Mouse (Mus musculus): ENCODE data around the gene Rpgrip1. TPM values are rescaled to one million over a fixed set of nuclear protein-coding genes. Genes with fewer than 3 reads are reported as not detected.

Rpgrip1 gene
- polyA plus RNA-seq, 1 experiment from 2014 or later = 59.1 TPM

Other genes with a start within 250 kb of the Rpgrip1 start
- 33.5 and 40.4 TPM in 2 replicates for gene Mettl17, start 225.9 kb upstream of the Rpgrip1 start, polyA plus RNA-seq (2015; fragmentation: Nextera tagmentation; extraction: Ambion mirVana)
- gene Slc39a2, start 217.8 kb upstream of the Rpgrip1 start, polyA plus RNA-seq (2015; fragmentation: Nextera tagmentation; extraction: Ambion mirVana) = 0.25 and 0.43 TPM in 2 replicates
- gene Ndrg2, start 196.5 kb upstream of the Rpgrip1 start, polyA plus RNA-seq (2015; fragmentation: Nextera tagmentation; extraction: Ambion mirVana) = 93.3 and 109 TPM in 2 replicates
- not detected in 2 replicates for gene Tppp2, start 192.3 kb upstream of the Rpgrip1 start, polyA plus RNA-seq (2015; fragmentation: Nextera tagmentation; extraction: Ambion mirVana)
- not detected in 2 replicates for gene Rnase13, start 187.9 kb upstream of the Rpgrip1 start, polyA plus RNA-seq (2015; fragmentation: Nextera tagmentation; extraction: Ambion mirVana)
- 95.0 and 98.4 TPM in 2 replicates for gene Arhgef40, start 126.0 kb upstream of the Rpgrip1 start, polyA plus RNA-seq (2015; fragmentation: Nextera tagmentation; extraction: Ambion mirVana)
- 0.21 and 0.34 TPM in 2 replicates for gene Tmem253, start 95.0 kb upstream of the Rpgrip1 start, polyA plus RNA-seq (2015; fragmentation: Nextera tagmentation; extraction: Ambion mirVana)
- gene Zfp219, start 90.0 kb upstream of the Rpgrip1 start, polyA plus RNA-seq (2015; fragmentation: Nextera tagmentation; extraction: Ambion mirVana) = 20.1 and 20.8 TPM in 2 replicates
- not detected in 2 replicates for gene Olfr221, start 68.2 kb upstream of the Rpgrip1 start, polyA plus RNA-seq (2015; fragmentation: Nextera tagmentation; extraction: Ambion mirVana)
- gene Hnrnpc, start 6.7 kb upstream of the Rpgrip1 start, polyA plus RNA-seq (2015; fragmentation: Nextera tagmentation; extraction: Ambion mirVana) = 603 and 612 TPM in 2 replicates
- 51.8 and 55.8 TPM in 2 replicates for gene Supt16, start 86.7 kb downstream of the Rpgrip1 start, polyA plus RNA-seq (2015; fragmentation: Nextera tagmentation; extraction: Ambion mirVana)
- 32.6 and 33.8 TPM in 2 replicates for gene Chd8, start 147.1 kb downstream of the Rpgrip1 start, polyA plus RNA-seq (2015; fragmentation: Nextera tagmentation; extraction: Ambion mirVana)
- gene Tox4, start 168.4 kb downstream of the Rpgrip1 start, polyA plus RNA-seq (2015; fragmentation: Nextera tagmentation; extraction: Ambion mirVana) = 37.7 and 43.4 TPM in 2 replicates
- gene Rab2b, start 168.8 kb downstream of the Rpgrip1 start, polyA plus RNA-seq (2015; fragmentation: Nextera tagmentation; extraction: Ambion mirVana) = 17.9 and 18.6 TPM in 2 replicates
- gene Mettl3, start 194.4 kb downstream of the Rpgrip1 start, polyA plus RNA-seq (2015; fragmentation: Nextera tagmentation; extraction: Ambion mirVana) = 42.3 and 46.1 TPM in 2 replicates
- gene Sall2, start 218.1 kb downstream of the Rpgrip1 start, polyA plus RNA-seq (2015; fragmentation: Nextera tagmentation; extraction: Ambion mirVana) = 14.0 and 16.7 TPM in 2 replicates
- not detected in 2 replicates for gene Olfr1513, start 245.7 kb downstream of the Rpgrip1 start, polyA plus RNA-seq (2015; fragmentation: Nextera tagmentation; extraction: Ambion mirVana)

Data from lung, embryonic 16.5 days (tissue).